Mouse (Mus musculus) heart, embryonic 12.5 days (tissue): ENCODE measurements at regions not wholly inside any gene's neighbourhood (a gene's known extent, or its start where the extent isn't known, plus 50 kb on each side); places are given as distances from the start of the nearest gene placed in this dataset.

Experiments used
- ATAC-seq: fragments of 200-750 bp; cut with Nextera tagmentation; 2 replicates; pipeline ENCODE4 v1.8.0; 2017; ENCODE audit warnings: moderate TSS enrichment, moderate library complexity; ENCODE audit not compliant: insufficient number of reproducible peaks, low FRiP score
- H3K27ac ChIP-seq: fragments of 300-500 bp; sonication (generic); 2 replicates; pipeline ENCODE4 v1.5.1; 2016; ENCODE audit warnings: mild to moderate bottlenecking, moderate library complexity; ENCODE audit not compliant: poor library complexity, severe bottlenecking
- H3K27me3 ChIP-seq: fragments of 300-500 bp; sonication (generic); replicated peaks from 2 replicates; pipeline ENCODE4 v1.6.1; 2016; ENCODE audit warnings: mild to moderate bottlenecking, moderate library complexity
- H3K36me3 ChIP-seq: fragments of 300-500 bp; sonication (generic); 2 replicates; pipeline ENCODE4 v1.6.1; 2016; ENCODE audit warnings: mild to moderate bottlenecking, moderate library complexity
- H3K4me1 ChIP-seq: fragments of 300-500 bp; sonication (generic); replicated peaks from 2 replicates; pipeline ENCODE4 v1.6.1; 2016; ENCODE audit warnings: mild to moderate bottlenecking
- H3K4me2 ChIP-seq: fragments of 300-500 bp; sonication (generic); 2 replicates; pipeline ENCODE4 v1.6.1; 2016; ENCODE audit warnings: mild to moderate bottlenecking, moderate library complexity
- H3K4me3 ChIP-seq: fragments of 300-500 bp; sonication (generic); 2 replicates; pipeline ENCODE4 v1.5.1; 2016; ENCODE audit warnings: mild to moderate bottlenecking
- H3K9ac ChIP-seq: fragments of 300-500 bp; sonication (generic); 2 replicates; pipeline ENCODE4 v1.6.1; 2016; ENCODE audit warnings: mild to moderate bottlenecking, moderate library complexity
- H3K9me3 ChIP-seq: fragments of 300-500 bp; sonication (generic); replicated peaks from 2 replicates; pipeline ENCODE4 v1.6.1; 2016; ENCODE audit warnings: mild to moderate bottlenecking, moderate library complexity
- WGBS: fragments of 180-500 bp; shearing (Covaris S2); methylation state at CpG from one replicate; pipeline ENCODE4 v1.1.7; 2016; 5-methylcytosine and 5-hydroxymethylcytosine counted together

GRCm38 (mm10) chr19:33079959-33080358 lies 312.1 kb downstream of the Rnls start:
- Histone ChIP-seq H3K36me3 (no peaks in the 10 kb centered on the region), H3K27me3 (no peaks in the 10 kb centered on the region), H3K4me3 (no peak overlapping the region), H3K4me1 (no peaks in the 10 kb centered on the region), H3K4me2 (no peak overlapping the region), H3K9me3 (no peaks in the 10 kb centered on the region), H3K27ac (no peak overlapping the region), H3K9ac (no peak overlapping the region)
- ATAC-seq, result no peak
- WGBS, result 71% methylated on average over 2 of the region's 2 CpGs

- ATAC-seq, result no peak
- 49% methylated on average over 3 of the region's 3 CpGs for WGBS
These were observed 310.6 kb downstream of the Rnls start for GRCm38 (mm10) chr19:33081493-33081892.

GRCm38 (mm10) chr19:33083371-33083770 lies 308.7 kb downstream of the Rnls start:
- 73% methylated on average over 2 of the region's 2 CpGs for WGBS
- Histone ChIP-seq H3K9me3 (no peaks in the 10 kb centered on the region), H3K4me1 (no peaks in the 10 kb centered on the region), H3K27ac (no peak overlapping the region), H3K9ac (no peak overlapping the region), H3K4me3 (no peak overlapping the region), H3K36me3 (no peaks in the 10 kb centered on the region), H3K27me3 (no peaks in the 10 kb centered on the region), H3K4me2 (no peak overlapping the region)
- no peak for ATAC-seq

More at GRCm38 (mm10) chr19:33081493-33081892, 310.6 kb downstream of the Rnls start:
- Histone ChIP-seq H3K4me3 (no peak overlapping the region), H3K36me3 (no peaks in the 10 kb centered on the region), H3K9me3 (no peaks in the 10 kb centered on the region), H3K9ac (no peak overlapping the region), H3K4me1 (no peaks in the 10 kb centered on the region), H3K27me3 (no peaks in the 10 kb centered on the region), H3K27ac (no peak overlapping the region), H3K4me2 (no peak overlapping the region)

GRCm38 (mm10) chr19:33084683-33085082 lies 307.4 kb downstream of the Rnls start:
- H3K9me3 ChIP-seq, result no peaks in the 10 kb centered on the region
- H3K27me3 ChIP-seq, result no peaks in the 10 kb centered on the region
- H3K27ac ChIP-seq, result no peak overlapping the region
- no peak overlapping the region for H3K4me2 ChIP-seq
- WGBS, result 83% methylated on average over 5 of the region's 5 CpGs
- H3K36me3 ChIP-seq, result no peaks in the 10 kb centered on the region
- H3K9ac ChIP-seq, result no peak overlapping the region
- H3K4me3 ChIP-seq, result no peak overlapping the region
- H3K4me1 ChIP-seq, result no peaks in the 10 kb centered on the region
- no peak for ATAC-seq
